Mouse (Mus musculus) mature B cell (primary cell): Measurements from ENCODE around the gene Gdf7.

Source experiments
- in situ Hi-C: fragments of 300-500 bp; cut with MboI; formaldehyde crosslinking; loops from 2 replicates; pipeline ENCODE4 v1.14.3; 2019

Gdf7 gene

GRCm38 (mm10) chr12:8297586-8298214 lies 4.1 kb downstream of the Gdf7 start:
- in situ Hi-C loops = loop anchor here (25.0 kb wide), 1 partner anchor 235 kb away; no protein-coding TSS in a partner anchor

- in situ Hi-C loops = loop anchor here (25.0 kb wide), 1 partner anchor 234 kb away; no protein-coding TSS in a partner anchor
Measured at GRCm38 (mm10) chr12:8296154-8296553, 5.6 kb downstream of the Gdf7 start.

GRCm38 (mm10) chr12:8295307-8295913 lies 6.3 kb downstream of the Gdf7 start:
- in situ Hi-C loops = loop anchor here (25.0 kb wide), 1 partner anchor 233 kb away; no protein-coding TSS in a partner anchor

GRCm38 (mm10) chr12:8291157-8291853 lies 10.4 kb downstream of the Gdf7 start:
- in situ Hi-C loops = loop anchor here (25.0 kb wide), 1 partner anchor 229 kb away; no protein-coding TSS in a partner anchor

GRCm38 (mm10) chr12:8289499-8289898 lies 12.3 kb downstream of the Gdf7 start:
- in situ Hi-C loops = loop anchor here (25.0 kb wide), 1 partner anchor 227 kb away; no protein-coding TSS in a partner anchor

- in situ Hi-C loops = loop anchor here (25.0 kb wide), 1 partner anchor 227 kb away; no protein-coding TSS in a partner anchor
Measured at GRCm38 (mm10) chr12:8289099-8289498, 12.7 kb downstream of the Gdf7 start.

- in situ Hi-C loops = loop anchor here (25.0 kb wide), 1 partner anchor 226 kb away; no protein-coding TSS in a partner anchor
Measured at GRCm38 (mm10) chr12:8287970-8288369, 13.8 kb downstream of the Gdf7 start.

- in situ Hi-C loops = loop anchor here (25.0 kb wide), 1 partner anchor 219 kb away; no protein-coding TSS in a partner anchor
Measured at GRCm38 (mm10) chr12:8281225-8282017, 20.3 kb downstream of the Gdf7 start.

GRCm38 (mm10) chr12:8275424-8275823 lies 26.3 kb downstream of the Gdf7 start:
- in situ Hi-C loops = loop anchor here (25.0 kb wide), 1 partner anchor 213 kb away; no protein-coding TSS in a partner anchor

- in situ Hi-C loops = no loop called here
Measured at GRCm38 (mm10) chr12:8273471-8274171, 28.1 kb downstream of the Gdf7 start.

GRCm38 (mm10) chr12:8271405-8271804 lies 30.3 kb downstream of the Gdf7 start:
- in situ Hi-C loops = no loop called here

- in situ Hi-C loops = no loop called here
Measured at GRCm38 (mm10) chr12:8269627-8270026, 32.1 kb downstream of the Gdf7 start.

- in situ Hi-C loops = no loop called here
Measured at GRCm38 (mm10) chr12:8266311-8266710, 35.4 kb downstream of the Gdf7 start.

GRCm38 (mm10) chr12:8260297-8260696 lies 41.5 kb downstream of the Gdf7 start:
- in situ Hi-C loops = no loop called here
